9 mouse cellular contexts compared by ENCODE assay signal in the genomic region with DNA sequence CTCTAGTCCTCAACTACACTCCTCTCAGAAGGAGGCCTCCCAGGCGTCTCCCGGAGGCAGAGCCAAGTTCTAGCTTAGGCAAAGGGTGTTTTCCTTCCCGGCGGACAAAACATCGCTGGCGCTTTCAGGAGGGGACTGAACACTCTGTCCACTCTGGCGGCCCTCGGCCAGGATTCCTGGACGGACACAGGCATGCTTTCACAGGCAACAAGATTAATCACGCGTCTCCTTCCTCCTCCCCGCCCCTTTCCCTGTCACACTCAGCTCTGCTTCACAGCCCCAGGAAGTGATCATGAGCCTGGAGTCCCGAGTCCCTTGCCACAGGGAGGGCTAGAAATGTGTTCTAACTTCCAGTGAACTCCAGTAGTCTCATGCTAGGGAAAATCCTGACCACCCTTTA.
DNase-seq lines count a peak whose midpoint lies in the region; ATAC-seq and TF ChIP-seq lines count a peak whose summit lies in the region.
"Had no signal": no experiment of that assay in that cellular context is flagged by ENCODE, and none has a peak within 500 bp of the region (broad histone marks: within the 10 kb centered on the region; RNA-seq: fewer than 3 reads in every experiment).

No protein-coding gene starts in this region.

- 6% methylated on average over 12 of the region's 13 CpGs for WGBS in thymus, adult 2 months
- WGBS in lung, embryonic 15.5 days = 2% methylated on average over 13 of the region's 13 CpGs
- WGBS in stomach, embryonic 14.5 days = 8% methylated on average over 13 of the region's 13 CpGs

- no peak overlapping the region for H3K4me3 ChIP-seq in thymus, adult 2 months (ENCODE audit: control insufficient read depth, insufficient read depth, low read length)
- no peak overlapping the region for H3K4me3 ChIP-seq in lung, embryonic 15.5 days
- no peak overlapping the region for H3K4me3 ChIP-seq in stomach, embryonic 14.5 days (ENCODE audit: low read depth, low read length)

- peak; percentile 75 for ATAC-seq in lung, embryonic 15.5 days (ENCODE audit: borderline replicate concordance, extremely low read depth, low FRiP score, low TSS enrichment)
- 0 out of 2 replicates have a peak, but pooled peaks have one; percentile 11 for ATAC-seq in stomach, embryonic 14.5 days (ENCODE audit: insufficient number of reproducible peaks, insufficient read depth, low FRiP score, low read depth)
- no peak for ATAC-seq in activated CD4-positive, CD25-positive, alpha-beta regulatory T cell, adult 4 months

- TF ChIP-seq CTCF in thymus, adult 2 months (IDR thresholded peaks at IDR 0.05; ENCODE audit: borderline replicate concordance, control insufficient read depth, extremely low read depth, insufficient read depth, low read length, poor library complexity) = no peak

- H3K36me3 ChIP-seq in thymus, adult 2 months (ENCODE audit: control insufficient read depth, insufficient read depth, low read length) = no peaks in the 10 kb centered on the region
- no peaks in the 10 kb centered on the region for H3K36me3 ChIP-seq in lung, embryonic 15.5 days
- H3K36me3 ChIP-seq in stomach, embryonic 14.5 days (ENCODE audit: control insufficient read depth, insufficient read depth, low read length) = no peaks in the 10 kb centered on the region

- no peaks in the 10 kb centered on the region for H3K9me3 ChIP-seq in lung, embryonic 15.5 days
- no peaks in the 10 kb centered on the region for H3K9me3 ChIP-seq in stomach, embryonic 14.5 days (ENCODE audit: control insufficient read depth, low read depth, low read length)

- H3K27me3 ChIP-seq in thymus, adult 2 months (ENCODE audit: control insufficient read depth, insufficient read depth, low read length) = no peaks in the 10 kb centered on the region
- H3K27me3 ChIP-seq in lung, embryonic 15.5 days = no peaks in the 10 kb centered on the region
- H3K27me3 ChIP-seq in stomach, embryonic 14.5 days (ENCODE audit: control insufficient read depth, insufficient read depth, low read length) = no peaks in the 10 kb centered on the region

- peak overlapping the region; percentile 35 for H3K4me2 ChIP-seq in lung, embryonic 15.5 days
- 0 out of 2 replicates have a peak overlapping the region, but pooled peaks have one; percentile 7 for H3K4me2 ChIP-seq in stomach, embryonic 14.5 days (replicated peaks; ENCODE audit: low read depth, low read length)

- intact Hi-C loops in heart, postnatal 10 days (cut with DNase I) = loop anchor here (2.0 to 5.0 kb wide), 2 partner anchors 47 to 63 kb away; no protein-coding TSS in a partner anchor

- peak; percentile 36 for DNase-seq in thymus, adult 2 months
- DNase-seq in thymus, postnatal 0 days (ENCODE audit: low spot score) = no peak
- DNase-seq in fibroblast of lung, adult 2 months (ENCODE audit: low read depth) = peak; percentile 94
- peak; percentile 87 to 92 for DNase-seq in heart, postnatal 10 days
- peak; percentile 91 for DNase-seq in kidney, postnatal 10 days

- H3K4me1 ChIP-seq in thymus, adult 2 months (replicated peaks; ENCODE audit: control insufficient read depth, insufficient read depth, low read length) = peaks cover 44% of the 10 kb centered on the region
- H3K4me1 ChIP-seq in lung, embryonic 15.5 days = peaks cover 52% of the 10 kb centered on the region
- H3K4me1 ChIP-seq in stomach, embryonic 14.5 days (ENCODE audit: control insufficient read depth, insufficient read depth, low read length) = peaks cover 48% of the 10 kb centered on the region

- no peak overlapping the region for H3K9ac ChIP-seq in lung, embryonic 15.5 days
- H3K9ac ChIP-seq in stomach, embryonic 14.5 days (replicated peaks; ENCODE audit: low read depth, low read length) = no peak overlapping the region

- no peak for TF ChIP-seq POLR2A in thymus, adult 2 months (IDR thresholded peaks at IDR 0.05; ENCODE audit: control insufficient read depth, extremely low read depth, insufficient read depth, low read length, poor library complexity)

- no peak overlapping the region for H3K27ac ChIP-seq in thymus, adult 2 months (ENCODE audit: control insufficient read depth, insufficient read depth, low read length)
- peak overlapping the region; percentile 89 for H3K27ac ChIP-seq in lung, embryonic 15.5 days
- peak overlapping the region; percentile 89 for H3K27ac ChIP-seq in stomach, embryonic 14.5 days (ENCODE audit: low read length)
- H3K27ac ChIP-seq: macrophage had no signal
